Mouse (Mus musculus): ENCODE measurements around the gene Rasa4. TPM values are rescaled to one million over a fixed set of nuclear protein-coding genes. Genes with fewer than 3 reads are reported as not detected.
A peak's percentile ranks its signal among the peaks of the same experiment; 100 is the strongest.
"Not testable (repeated sequence)": the region's sequence is repeated elsewhere in the genome, so short reads cannot be mapped to it uniquely, and the experiment has no call there.

Rasa4 gene
- polyA plus RNA-seq, 1 experiment from 2014 or later: 16.4 TPM

GRCm38 (mm10) chr5:136135571-136136291 is 52.0 kb downstream of the Rasa4 start, which contains the start of the genes Lrwd1 and Alkbh4:
Gene Lrwd1 (minus strand): TSS chr5:136136074.
Gene Alkbh4 (plus strand): TSS chr5:136136146.
- Histone ChIP-seq H3K4me3 (replicated peaks) (peak within 1 kb of the TSS; percentile 84), H3K4me2 (replicated peaks) (peak within 1 kb of the TSS; percentile 88), H3K9ac (replicated peaks) (peak within 1 kb of the TSS; percentile 81), H3K27ac (no peak within 1 kb of the TSS), H3K27me3 (no peaks in the 10 kb centered on the region), H3K9me3 (no peaks in the 10 kb centered on the region), H3K36me3 (peaks cover 52% of the 10 kb centered on the region), H3K4me1 (replicated peaks) (peaks cover 24% of the 10 kb centered on the region)
- WGBS: under 1% methylated on average over 60 of the region's 60 CpGs
- peak; percentile 95 for ATAC-seq

DNA sequence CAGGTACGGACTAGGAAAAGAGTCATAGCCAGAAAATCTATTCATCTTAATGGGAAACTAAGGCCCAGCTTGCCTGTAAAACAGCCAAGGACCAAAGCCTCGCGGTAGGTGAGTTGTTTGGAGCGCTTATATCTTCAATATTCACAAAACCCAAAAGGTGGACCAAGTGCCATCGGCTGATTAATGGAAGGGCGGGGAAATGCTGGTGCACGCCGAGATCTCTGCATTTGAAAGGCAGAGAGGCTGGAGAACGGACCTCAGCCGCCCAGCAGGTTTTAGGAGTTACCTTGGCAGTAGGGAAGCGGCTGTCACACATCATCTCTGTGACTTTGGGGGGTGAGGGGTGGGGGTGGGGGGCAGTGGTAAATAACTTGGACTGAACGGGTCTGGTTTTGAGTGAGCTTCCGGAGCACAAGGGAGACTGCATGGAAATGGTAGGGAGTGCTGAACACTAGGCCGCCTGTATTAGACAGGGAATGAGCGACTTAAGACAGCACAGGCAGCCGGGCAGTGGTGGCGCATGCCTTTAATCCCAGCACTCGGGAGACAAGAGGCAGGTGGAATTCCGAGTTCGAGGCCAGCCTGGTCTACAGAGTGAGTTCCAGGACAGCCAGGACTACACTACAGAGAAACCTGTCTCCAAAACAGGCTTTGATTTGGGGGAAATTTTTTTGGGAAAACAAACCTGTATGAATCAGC is 52.7 kb downstream of the Rasa4 start:
- no peak overlapping the region for H3K27ac ChIP-seq
- 6% methylated on average over 20 of the region's 20 CpGs for WGBS
- H3K9me3 ChIP-seq: no peaks in the 10 kb centered on the region
- H3K27me3 ChIP-seq: no peaks in the 10 kb centered on the region
- ATAC-seq: peak; percentile 7; the same call in 1 of the 2 replicates
- peak overlapping the region; percentile 88 for H3K4me2 ChIP-seq (replicated peaks)
- peak overlapping the region; percentile 81 for H3K9ac ChIP-seq (replicated peaks)
- H3K36me3 ChIP-seq: peaks cover 53% of the 10 kb centered on the region
- peaks cover 24% of the 10 kb centered on the region for H3K4me1 ChIP-seq (replicated peaks)
- peak overlapping the region; percentile 84 for H3K4me3 ChIP-seq (replicated peaks)

DNA sequence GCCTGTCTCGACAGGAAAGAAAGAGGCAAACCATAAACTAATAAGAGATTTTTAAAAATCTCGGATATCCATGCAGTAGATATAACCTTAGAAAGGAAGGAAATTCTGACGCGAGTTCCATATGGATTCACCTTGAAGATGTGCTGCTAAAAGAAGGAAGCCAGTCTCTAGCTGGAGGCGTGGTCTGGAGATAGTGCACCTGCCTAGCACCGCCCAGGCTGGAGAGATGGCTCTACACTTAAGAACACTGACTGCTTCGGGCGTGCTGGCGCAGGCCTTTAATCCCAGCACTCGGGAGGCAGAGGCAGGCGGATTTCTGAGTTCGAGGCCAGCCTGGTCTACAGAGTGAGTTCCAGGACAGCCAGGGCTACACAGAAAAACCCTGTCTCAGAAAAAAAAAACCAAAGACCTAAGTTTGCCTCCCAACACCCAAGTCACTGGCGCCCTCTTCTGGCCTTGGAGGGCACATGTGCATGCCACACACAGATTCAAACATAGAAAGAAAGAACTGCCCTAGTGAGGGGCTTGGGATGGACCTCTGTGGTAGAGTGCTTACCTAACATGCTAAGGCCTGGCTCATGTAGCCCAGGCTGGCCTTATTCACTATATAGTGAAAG is 54.0 kb downstream of the Rasa4 start:
- Histone ChIP-seq H3K4me1 (replicated peaks) (peaks cover 24% of the 10 kb centered on the region), H3K27ac (no peak overlapping the region), H3K4me3 (replicated peaks) (no peak overlapping the region), H3K9me3 (no peaks in the 10 kb centered on the region), H3K4me2 (replicated peaks) (no peak overlapping the region), H3K36me3 (peaks cover 53% of the 10 kb centered on the region), H3K27me3 (no peaks in the 10 kb centered on the region), H3K9ac (replicated peaks) (no peak overlapping the region)
- WGBS: 80% methylated on average over 13 of the region's 13 CpGs
- ATAC-seq: no peak

GRCm38 (mm10) chr5:136139393-136139792 is 55.7 kb downstream of the Rasa4 start:
- Histone ChIP-seq H3K4me2 (replicated peaks) (no peak overlapping the region), H3K9ac (replicated peaks) (no peak overlapping the region), H3K27ac (no peak overlapping the region), H3K36me3 (peaks cover 44% of the 10 kb centered on the region), H3K9me3 (no peaks in the 10 kb centered on the region), H3K4me3 (replicated peaks) (no peak overlapping the region), H3K27me3 (no peaks in the 10 kb centered on the region), H3K4me1 (replicated peaks) (peaks cover 24% of the 10 kb centered on the region)
- WGBS: 94% methylated on average over 13 of the region's 13 CpGs
- no peak for ATAC-seq

DNA sequence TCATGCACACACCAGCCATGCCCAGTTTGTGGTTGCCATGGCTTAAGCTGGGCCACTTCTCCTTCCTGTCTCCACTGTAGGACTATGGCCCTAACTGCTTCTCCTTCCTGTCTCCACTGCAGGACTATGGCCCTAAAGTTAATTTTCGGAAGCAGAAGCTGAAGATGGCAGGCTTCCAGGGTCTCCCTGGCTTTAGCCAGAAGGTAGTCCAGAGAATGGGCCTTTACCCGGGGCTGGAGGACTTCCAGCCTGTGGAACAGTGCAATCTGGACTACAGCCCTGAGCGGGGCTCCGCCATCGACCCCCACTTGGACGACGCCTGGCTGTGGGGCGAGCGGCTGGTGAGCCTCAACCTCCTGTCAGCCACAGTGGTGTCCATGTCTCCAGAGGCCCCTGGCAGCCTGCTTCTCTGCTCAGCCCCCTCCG is 56.4 kb downstream of the Rasa4 start:
- peaks cover 44% of the 10 kb centered on the region for H3K36me3 ChIP-seq
- no peak overlapping the region for H3K4me2 ChIP-seq (replicated peaks)
- no peak for ATAC-seq
- H3K27ac ChIP-seq: no peak overlapping the region
- H3K27me3 ChIP-seq: no peaks in the 10 kb centered on the region
- 93% methylated on average over 10 of the region's 10 CpGs for WGBS
- no peak overlapping the region for H3K4me3 ChIP-seq (replicated peaks)
- H3K9ac ChIP-seq (replicated peaks): no peak overlapping the region
- H3K4me1 ChIP-seq (replicated peaks): peaks cover 17% of the 10 kb centered on the region
- no peaks in the 10 kb centered on the region for H3K9me3 ChIP-seq

DNA sequence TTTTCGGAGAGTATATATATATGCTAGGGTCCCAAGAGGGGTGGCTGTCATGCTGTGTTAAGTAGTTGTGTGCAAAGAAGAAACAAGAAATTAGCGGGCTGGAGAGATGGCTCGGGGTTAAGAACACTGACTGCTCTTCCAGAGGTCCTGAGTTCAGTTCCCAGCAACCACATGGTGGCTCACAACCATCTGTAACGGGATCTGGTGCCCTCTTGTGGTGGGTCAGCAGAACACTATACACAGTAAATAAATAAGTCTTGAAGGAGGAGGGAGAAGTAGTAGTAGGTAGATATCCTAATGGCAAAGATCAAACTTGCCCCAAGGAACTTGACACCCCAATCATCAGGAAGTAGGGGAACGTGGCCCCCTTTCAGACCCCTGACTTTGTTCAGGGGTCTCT is 59.0 kb downstream of the Rasa4 start:
- H3K27me3 ChIP-seq: no peaks in the 10 kb centered on the region
- no peaks in the 10 kb centered on the region for H3K4me1 ChIP-seq (replicated peaks)
- no peak overlapping the region for H3K9ac ChIP-seq (replicated peaks)
- ATAC-seq: no peak
- H3K9me3 ChIP-seq: no peaks in the 10 kb centered on the region
- WGBS: 90% methylated on average over 5 of the region's 5 CpGs
- no peak overlapping the region for H3K4me2 ChIP-seq (replicated peaks)
- H3K27ac ChIP-seq: no peak overlapping the region
- H3K4me3 ChIP-seq (replicated peaks): no peak overlapping the region
- H3K36me3 ChIP-seq: peaks cover 44% of the 10 kb centered on the region

GRCm38 (mm10) chr5:136143161-136143755 is 59.5 kb downstream of the Rasa4 start:
- H3K4me2 ChIP-seq (replicated peaks): no peak overlapping the region
- H3K27ac ChIP-seq: no peak overlapping the region
- H3K9me3 ChIP-seq: no peaks in the 10 kb centered on the region
- WGBS: 87% methylated on average over 6 of the region's 6 CpGs
- ATAC-seq: no peak
- no peak overlapping the region for H3K4me3 ChIP-seq (replicated peaks)
- no peak overlapping the region for H3K9ac ChIP-seq (replicated peaks)
- no peaks in the 10 kb centered on the region for H3K27me3 ChIP-seq
- H3K4me1 ChIP-seq (replicated peaks): no peaks in the 10 kb centered on the region
- H3K36me3 ChIP-seq: peaks cover 44% of the 10 kb centered on the region

DNA sequence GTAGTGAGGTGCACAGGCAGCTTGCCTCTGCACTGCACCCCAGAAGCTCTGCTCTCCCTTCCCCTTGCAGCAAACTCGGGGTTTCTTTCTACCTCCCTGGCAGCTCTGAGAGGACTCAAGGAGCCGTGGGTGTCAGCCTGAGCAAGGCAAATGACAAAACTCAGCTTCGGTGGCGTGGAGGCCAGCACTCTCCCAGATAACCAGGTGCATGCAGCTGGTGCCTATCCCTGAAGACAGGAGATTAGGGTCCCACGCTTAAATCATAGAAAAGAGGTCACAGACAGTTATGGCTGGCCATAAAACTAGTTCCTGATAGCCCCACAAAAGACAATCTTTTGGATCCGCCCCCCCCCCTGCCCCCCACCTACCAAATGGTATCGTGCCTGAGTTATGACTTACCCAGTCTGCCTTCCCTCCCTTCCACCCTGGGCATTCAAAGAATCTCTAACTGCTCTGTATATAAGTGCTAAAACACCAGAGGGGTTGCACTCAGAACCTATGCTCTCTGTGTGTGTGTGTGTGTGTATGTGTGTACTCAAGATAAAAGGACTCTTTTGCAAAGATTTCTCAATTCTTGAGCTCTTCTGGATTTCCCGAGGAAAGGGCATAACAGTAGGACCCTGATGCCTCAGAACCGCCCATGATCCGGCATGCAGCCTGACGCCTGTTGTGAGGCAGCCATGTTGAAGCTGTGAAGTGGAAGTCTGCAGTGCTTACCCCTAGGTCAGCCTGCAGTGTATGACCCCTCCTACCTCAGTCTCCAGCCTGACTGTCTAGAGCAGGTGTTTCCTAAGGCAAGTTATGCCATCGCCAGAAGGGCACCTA is 61.1 kb downstream of the Rasa4 start:
- no peak overlapping the region for H3K9ac ChIP-seq (replicated peaks)
- no peaks in the 10 kb centered on the region for H3K27me3 ChIP-seq
- WGBS: 80% methylated on average over 12 of the region's 12 CpGs
- no peaks in the 10 kb centered on the region for H3K4me1 ChIP-seq (replicated peaks)
- ATAC-seq: no peak
- H3K4me2 ChIP-seq (replicated peaks): no peak overlapping the region
- no peak overlapping the region for H3K27ac ChIP-seq
- no peak overlapping the region for H3K4me3 ChIP-seq (replicated peaks)
- peaks cover 29% of the 10 kb centered on the region for H3K36me3 ChIP-seq
- no peaks in the 10 kb centered on the region for H3K9me3 ChIP-seq

- 89% methylated on average over 1 of the region's 1 CpGs for WGBS
- ATAC-seq: no peak
- no peak overlapping the region for H3K27ac ChIP-seq
- H3K9me3 ChIP-seq: no peaks in the 10 kb centered on the region
- H3K4me2 ChIP-seq (replicated peaks): no peak overlapping the region
- H3K4me1 ChIP-seq (replicated peaks): no peaks in the 10 kb centered on the region
- peaks cover 9% of the 10 kb centered on the region for H3K36me3 ChIP-seq
- no peak overlapping the region for H3K4me3 ChIP-seq (replicated peaks)
- no peaks in the 10 kb centered on the region for H3K27me3 ChIP-seq
- no peak overlapping the region for H3K9ac ChIP-seq (replicated peaks)
These were observed 63.2 kb downstream of the Rasa4 start for GRCm38 (mm10) chr5:136146936-136147335.

- Histone ChIP-seq H3K27ac (no peak overlapping the region), H3K9ac (replicated peaks) (no peak overlapping the region), H3K27me3 (no peaks in the 10 kb centered on the region), H3K9me3 (no peaks in the 10 kb centered on the region), H3K4me1 (replicated peaks) (no peaks in the 10 kb centered on the region), H3K4me3 (replicated peaks) (no peak overlapping the region), H3K4me2 (replicated peaks) (no peak overlapping the region), H3K36me3 (peaks cover under 1% of the 10 kb centered on the region; the same call in 1 of the 2 replicates)
- ATAC-seq: no peak
- 69% methylated on average over 8 of the region's 8 CpGs for WGBS
These were observed 64.0 kb downstream of the Rasa4 start for GRCm38 (mm10) chr5:136147704-136148103.

GRCm38 (mm10) chr5:136149134-136149576 is 65.4 kb downstream of the Rasa4 start:
- not testable (repeated sequence) for H3K4me3 ChIP-seq (replicated peaks)
- WGBS: 75% methylated on average over 5 of the region's 5 CpGs
- ATAC-seq: 0 out of 2 replicates have a peak, but pooled peaks have one; percentile 24

More at GRCm38 (mm10) chr5:136149134-136149576, 65.4 kb downstream of the Rasa4 start:
- H3K4me1 ChIP-seq (replicated peaks); H3K27me3 ChIP-seq; H3K9me3 ChIP-seq; H3K36me3 ChIP-seq; H3K4me2 ChIP-seq (replicated peaks); H3K27ac ChIP-seq; H3K9ac ChIP-seq (replicated peaks): not testable (repeated sequence)

All from midbrain, embryonic 13.5 days (tissue).